Mouse (Mus musculus) limb, embryonic 12.5 days (tissue): ENCODE measurements at regions not wholly inside any gene's neighbourhood (a gene's known extent, or its start where the extent isn't known, plus 50 kb on each side); places are given as distances from the start of the nearest gene placed in this dataset.

Source experiments
- ATAC-seq: fragments of 200-750 bp; cut with Nextera tagmentation; 2 replicates; pipeline ENCODE4 v1.8.0; 2017; ENCODE audit warnings: low read depth, moderate TSS enrichment; ENCODE audit not compliant: insufficient number of reproducible peaks, insufficient read depth, low FRiP score, low TSS enrichment
- H3K27ac ChIP-seq: fragments of 300-500 bp; sonication (generic); 2 replicates; pipeline ENCODE4 v1.5.1; 2016; ENCODE audit warnings: mild to moderate bottlenecking, moderate library complexity
- H3K27me3 ChIP-seq: fragments of 300-500 bp; sonication (generic); 2 replicates; pipeline ENCODE4 v1.6.1; 2016; ENCODE audit warnings: mild to moderate bottlenecking, moderate library complexity
- H3K36me3 ChIP-seq: fragments of 300-500 bp; sonication (generic); 2 replicates; pipeline ENCODE4 v1.6.1; 2016; ENCODE audit warnings: mild to moderate bottlenecking, moderate library complexity
- H3K4me1 ChIP-seq: fragments of 300-500 bp; sonication (generic); replicated peaks from 2 replicates; pipeline ENCODE4 v1.6.1; 2016
- H3K4me2 ChIP-seq: fragments of 300-500 bp; sonication (generic); 2 replicates; pipeline ENCODE4 v1.6.1; 2016; ENCODE audit warnings: mild to moderate bottlenecking, moderate library complexity
- H3K4me3 ChIP-seq: fragments of 300-500 bp; sonication (generic); replicated peaks from 2 replicates; pipeline ENCODE4 v1.5.1; 2016; ENCODE audit warnings: mild to moderate bottlenecking
- H3K9ac ChIP-seq: fragments of 300-500 bp; sonication (generic); replicated peaks from 2 replicates; pipeline ENCODE4 v1.6.1; 2016; ENCODE audit warnings: mild to moderate bottlenecking, moderate library complexity
- H3K9me3 ChIP-seq: fragments of 300-500 bp; sonication (generic); 2 replicates; pipeline ENCODE4 v1.6.1; 2016; ENCODE audit warnings: mild to moderate bottlenecking, moderate library complexity
- WGBS: fragments of 180-500 bp; shearing (Covaris S2); methylation state at CpG from one replicate; pipeline ENCODE4 v1.1.7; 2016; 5-methylcytosine and 5-hydroxymethylcytosine counted together

- ATAC-seq: no peak
- no peak overlapping the region for H3K4me3 ChIP-seq
- 85% methylated on average over 6 of the region's 6 CpGs for WGBS
- H3K27ac ChIP-seq: 0 out of 2 replicates have a peak overlapping the region, but pooled peaks have one; percentile 7
- no peaks in the 10 kb centered on the region for H3K27me3 ChIP-seq
- H3K36me3 ChIP-seq: no peaks in the 10 kb centered on the region
- no peaks in the 10 kb centered on the region for H3K9me3 ChIP-seq
- H3K4me2 ChIP-seq: no peak overlapping the region
- 0 out of 2 replicates have a peak, but pooled peaks cover 2% of the 10 kb centered on the region for H3K4me1 ChIP-seq
- H3K9ac ChIP-seq: no peak overlapping the region
Measured at GRCm38 (mm10) chr16:95904531-95905165, 86.1 kb downstream of the Psmg1 start.

- Histone ChIP-seq H3K27me3 (no peaks in the 10 kb centered on the region), H3K36me3 (no peaks in the 10 kb centered on the region), H3K4me3 (no peak overlapping the region), H3K27ac (no peak overlapping the region), H3K4me2 (no peak overlapping the region), H3K9me3 (no peaks in the 10 kb centered on the region), H3K9ac (no peak overlapping the region), H3K4me1 (0 out of 2 replicates have a peak, but pooled peaks cover 2% of the 10 kb centered on the region)
- WGBS: 60% methylated on average over 3 of the region's 3 CpGs
- no peak for ATAC-seq
Measured at GRCm38 (mm10) chr16:95903383-95903913, 87.3 kb downstream of the Psmg1 start.

GRCm38 (mm10) chr16:95902177-95902576 is 88.6 kb downstream of the Psmg1 start:
- ATAC-seq: no peak
- H3K36me3 ChIP-seq: no peaks in the 10 kb centered on the region
- WGBS: 76% methylated on average over 1 of the region's 1 CpGs
- no peak overlapping the region for H3K9ac ChIP-seq
- no peak overlapping the region for H3K4me2 ChIP-seq
- H3K9me3 ChIP-seq: no peaks in the 10 kb centered on the region
- H3K4me3 ChIP-seq: no peak overlapping the region
- H3K27ac ChIP-seq: no peak overlapping the region
- 0 out of 2 replicates have a peak, but pooled peaks cover 2% of the 10 kb centered on the region for H3K4me1 ChIP-seq
- H3K27me3 ChIP-seq: no peaks in the 10 kb centered on the region

GRCm38 (mm10) chr16:95901388-95901787 is 89.4 kb downstream of the Psmg1 start:
- Histone ChIP-seq H3K4me2 (no peak overlapping the region), H3K27ac (no peak overlapping the region), H3K4me1 (0 out of 2 replicates have a peak, but pooled peaks cover 2% of the 10 kb centered on the region), H3K36me3 (no peaks in the 10 kb centered on the region), H3K9me3 (no peaks in the 10 kb centered on the region), H3K4me3 (no peak overlapping the region), H3K27me3 (no peaks in the 10 kb centered on the region), H3K9ac (no peak overlapping the region)
- WGBS: 82% methylated on average over 9 of the region's 9 CpGs
- ATAC-seq: no peak

GRCm38 (mm10) chr16:95900181-95900580 is 90.6 kb downstream of the Psmg1 start:
- WGBS: 37% methylated on average over 9 of the region's 9 CpGs
- Histone ChIP-seq H3K27me3 (no peaks in the 10 kb centered on the region), H3K27ac (no peak overlapping the region)

GRCm38 (mm10) chr16:95899672-95900071 is 91.1 kb downstream of the Psmg1 start:
- Histone ChIP-seq H3K27ac (no peak overlapping the region), H3K36me3 (no peaks in the 10 kb centered on the region), H3K9me3 (no peaks in the 10 kb centered on the region), H3K27me3 (no peaks in the 10 kb centered on the region), H3K4me1 (0 out of 2 replicates have a peak, but pooled peaks cover 2% of the 10 kb centered on the region), H3K9ac (no peak overlapping the region), H3K4me2 (no peak overlapping the region), H3K4me3 (no peak overlapping the region)
- no peak for ATAC-seq
- 80% methylated on average over 3 of the region's 3 CpGs for WGBS

More at GRCm38 (mm10) chr16:95900181-95900580, 90.6 kb downstream of the Psmg1 start:
- Histone ChIP-seq H3K36me3 (no peaks in the 10 kb centered on the region), H3K4me2 (no peak overlapping the region), H3K4me1 (0 out of 2 replicates have a peak, but pooled peaks cover 2% of the 10 kb centered on the region), H3K9me3 (no peaks in the 10 kb centered on the region), H3K9ac (no peak overlapping the region), H3K4me3 (no peak overlapping the region)
- no peak for ATAC-seq

GRCm38 (mm10) chr16:95897843-95898242 is 92.9 kb downstream of the Psmg1 start:
- Histone ChIP-seq H3K9ac (no peak overlapping the region), H3K36me3 (no peaks in the 10 kb centered on the region), H3K4me1 (0 out of 2 replicates have a peak, but pooled peaks cover 6% of the 10 kb centered on the region), H3K4me2 (no peak overlapping the region), H3K4me3 (no peak overlapping the region), H3K27me3 (no peaks in the 10 kb centered on the region), H3K9me3 (no peaks in the 10 kb centered on the region), H3K27ac (no peak overlapping the region)
- no peak for ATAC-seq
- WGBS: 80% methylated on average over 7 of the region's 7 CpGs

GRCm38 (mm10) chr16:95896126-95896525 is 94.6 kb downstream of the Psmg1 start:
- H3K27ac ChIP-seq: no peak overlapping the region
- 81% methylated on average over 6 of the region's 6 CpGs for WGBS
- no peak for ATAC-seq

GRCm38 (mm10) chr16:95893534-95894290 is 97.0 kb downstream of the Psmg1 start:
- Histone ChIP-seq H3K9ac (no peak overlapping the region), H3K9me3 (no peaks in the 10 kb centered on the region), H3K4me3 (no peak overlapping the region), H3K4me1 (0 out of 2 replicates have a peak, but pooled peaks cover 4% of the 10 kb centered on the region), H3K4me2 (no peak overlapping the region), H3K27ac (0 out of 2 replicates have a peak overlapping the region, but pooled peaks have one; percentile 17), H3K27me3 (no peaks in the 10 kb centered on the region), H3K36me3 (no peaks in the 10 kb centered on the region)
- 71% methylated on average over 6 of the region's 6 CpGs for WGBS
- ATAC-seq: no peak

More at GRCm38 (mm10) chr16:95896126-95896525, 94.6 kb downstream of the Psmg1 start:
- Histone ChIP-seq H3K4me2 (no peak overlapping the region), H3K9ac (no peak overlapping the region), H3K4me3 (no peak overlapping the region), H3K27me3 (no peaks in the 10 kb centered on the region), H3K36me3 (no peaks in the 10 kb centered on the region), H3K9me3 (no peaks in the 10 kb centered on the region), H3K4me1 (0 out of 2 replicates have a peak, but pooled peaks cover 6% of the 10 kb centered on the region)

GRCm38 (mm10) chr16:95892356-95892755 is 98.4 kb downstream of the Psmg1 start:
- 84% methylated on average over 3 of the region's 3 CpGs for WGBS
- Histone ChIP-seq H3K36me3 (no peaks in the 10 kb centered on the region), H3K27ac (no peak overlapping the region), H3K9me3 (no peaks in the 10 kb centered on the region), H3K4me2 (no peak overlapping the region), H3K9ac (no peak overlapping the region), H3K27me3 (no peaks in the 10 kb centered on the region), H3K4me3 (no peak overlapping the region), H3K4me1 (0 out of 2 replicates have a peak, but pooled peaks cover 4% of the 10 kb centered on the region)
- ATAC-seq: no peak

- no peaks in the 10 kb centered on the region for H3K9me3 ChIP-seq
- H3K4me2 ChIP-seq: no peak overlapping the region
- H3K4me3 ChIP-seq: no peak overlapping the region
- H3K36me3 ChIP-seq: no peaks in the 10 kb centered on the region
- no peak overlapping the region for H3K9ac ChIP-seq
- no peaks in the 10 kb centered on the region for H3K27me3 ChIP-seq
- 83% methylated on average over 1 of the region's 1 CpGs for WGBS
- no peak overlapping the region for H3K27ac ChIP-seq
- no peak for ATAC-seq
- no peaks in the 10 kb centered on the region for H3K4me1 ChIP-seq
Measured at GRCm38 (mm10) chr16:95886131-95886530, 104.6 kb downstream of the Psmg1 start.
